Mouse (Mus musculus): ENCODE data around the gene Lyl1.
A peak's percentile ranks its signal among the peaks of the same experiment; 100 is the strongest.

Lyl1 gene

DNA sequence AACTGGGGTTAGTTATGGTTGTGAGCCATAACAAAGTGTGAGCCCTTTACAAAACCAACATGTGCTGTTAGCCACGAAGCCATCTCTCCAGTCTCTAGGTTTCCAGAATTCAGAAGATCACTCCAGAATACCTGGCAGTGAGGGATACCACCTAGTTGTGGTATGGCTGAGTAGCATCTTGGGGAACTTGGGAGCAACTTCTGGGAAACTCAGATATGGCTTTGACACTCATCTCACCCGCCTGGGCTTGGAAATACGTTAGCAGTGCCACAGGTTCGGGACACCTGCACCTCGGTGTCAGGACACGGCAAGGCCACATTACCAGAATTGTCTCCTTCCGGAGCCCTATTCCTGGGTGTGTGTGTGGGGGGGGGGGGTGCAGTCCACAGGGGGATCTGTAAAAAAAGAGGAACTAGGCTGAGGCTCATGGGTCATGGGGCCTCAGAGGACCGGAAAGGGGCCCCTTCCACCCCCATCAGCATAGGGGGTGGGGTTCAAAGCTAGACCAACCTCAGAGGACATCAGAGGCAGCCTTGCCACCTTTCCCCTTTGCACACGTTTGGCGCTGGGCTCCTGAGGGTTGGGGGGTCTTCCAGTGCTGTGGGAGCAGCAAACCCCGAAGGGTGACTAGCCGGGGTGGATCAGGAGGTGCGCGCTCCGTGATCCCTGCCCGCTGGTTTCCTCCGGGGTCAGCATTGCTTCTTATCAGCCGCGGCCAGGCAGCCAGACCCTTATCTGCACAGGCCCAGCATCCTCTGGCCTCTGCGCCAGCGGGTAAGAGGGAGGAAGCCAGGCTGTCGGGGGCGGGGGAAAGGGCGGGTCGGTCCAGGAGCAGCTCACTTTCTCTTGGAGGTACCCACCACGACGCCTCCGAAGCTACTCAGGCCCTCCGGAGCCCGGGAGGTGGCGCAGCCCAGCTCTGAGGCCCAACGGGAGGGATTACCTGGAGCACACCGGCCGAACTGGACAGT is at the start of gene Lyl1:
Lyl1 (plus strand) TSS at position 517 of the 971 bp plus-strand sequence.
- peak in 1 of 2 experiments; percentile 65 for DNase-seq (ENCODE audit: low read depth in 1 of 2, low spot score in 2 of 2)

DNA sequence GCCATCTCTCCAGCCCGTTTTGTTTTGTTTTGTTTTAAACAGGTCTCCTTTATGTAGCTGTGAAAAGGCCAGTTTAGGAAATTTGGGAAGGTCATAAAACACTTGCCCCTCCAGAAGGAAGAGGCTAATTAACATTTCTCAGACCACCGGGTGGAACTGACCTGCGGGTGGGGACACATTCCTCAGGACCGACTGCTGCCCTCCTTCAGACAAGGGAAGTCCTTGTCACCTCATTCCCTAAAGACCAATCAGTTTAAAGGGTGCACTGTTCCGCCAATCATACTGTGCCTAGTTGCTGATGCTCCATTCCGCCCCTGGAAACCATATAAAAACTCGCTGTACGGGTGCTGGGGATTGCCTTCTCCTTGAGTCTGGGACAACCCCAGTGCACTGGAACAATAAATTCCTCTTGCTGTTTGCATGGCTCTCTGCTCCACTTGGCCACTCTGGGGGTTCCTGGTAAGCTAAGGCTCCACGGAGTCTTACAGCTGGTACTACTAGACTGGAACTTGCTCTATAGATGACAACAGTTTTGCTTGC is 48.1 kb upstream of the Lyl1 start:
- DNase-seq (ENCODE audit: low read depth in 1 of 2, low spot score in 2 of 2): no peak

DNA sequence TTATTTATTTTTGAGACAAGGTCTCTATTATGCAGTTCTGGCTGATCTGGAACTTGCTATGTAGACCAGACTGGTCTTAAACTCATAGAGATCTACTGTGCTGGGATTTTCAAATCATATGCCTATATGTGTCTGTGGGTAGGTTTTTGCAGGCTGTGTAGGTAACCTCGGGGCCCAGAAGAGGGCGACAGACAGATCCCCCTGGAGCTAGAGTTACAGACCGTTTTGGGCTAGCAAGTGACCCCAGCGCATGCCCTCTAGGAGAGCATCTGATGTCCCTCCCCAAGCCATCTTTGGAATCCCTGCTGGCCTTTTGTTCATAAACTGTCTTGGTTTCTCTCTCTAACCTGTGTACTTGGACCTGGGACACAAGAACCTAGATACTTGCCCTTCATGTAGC is 46.7 kb upstream of the Lyl1 start:
- DNase-seq (ENCODE audit: low read depth in 1 of 2, low spot score in 2 of 2): no peak

DNA sequence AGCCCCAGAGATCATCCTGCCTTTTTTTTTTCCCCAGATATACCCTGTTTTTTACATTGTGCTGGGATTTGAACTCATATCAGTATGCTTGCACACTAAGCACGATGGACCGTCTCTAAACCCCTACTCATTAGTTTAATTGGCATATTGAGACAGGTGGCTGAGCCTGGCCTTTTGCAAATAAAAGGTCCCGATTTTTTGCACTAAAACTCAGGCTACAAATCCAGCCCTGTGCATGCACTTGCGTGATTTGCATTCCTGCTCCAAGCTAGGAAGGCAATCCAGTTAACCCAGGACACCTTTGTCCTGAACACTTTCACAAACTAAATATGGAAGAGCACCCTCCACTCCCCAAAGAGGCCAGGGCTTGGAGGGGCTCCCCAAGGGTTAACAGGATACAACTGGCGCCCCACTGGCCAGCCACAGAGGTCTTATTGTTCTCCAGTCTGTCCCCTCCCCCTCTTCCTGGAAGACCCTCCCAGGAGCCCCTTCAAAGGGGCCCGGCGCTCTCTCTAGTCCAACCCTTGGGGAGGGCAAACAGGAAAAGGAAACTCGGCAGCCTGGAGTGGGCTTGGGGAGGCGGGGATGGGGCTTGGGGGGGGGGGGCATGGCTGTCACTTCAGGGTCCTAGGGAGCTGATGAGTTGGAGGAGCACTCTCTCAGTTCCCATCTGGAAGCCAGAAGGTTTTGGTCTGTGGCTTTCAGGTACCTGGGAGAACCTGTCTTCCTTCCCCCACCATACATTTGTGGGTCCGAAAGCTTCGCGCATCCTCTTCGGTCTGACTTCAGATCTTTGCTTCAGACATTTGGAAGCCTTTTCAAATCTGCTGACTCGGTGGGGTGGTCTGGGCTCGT is 45.7 kb upstream of the Lyl1 start:
- DNase-seq (ENCODE audit: low read depth in 1 of 2, low spot score in 2 of 2): no peak

DNA sequence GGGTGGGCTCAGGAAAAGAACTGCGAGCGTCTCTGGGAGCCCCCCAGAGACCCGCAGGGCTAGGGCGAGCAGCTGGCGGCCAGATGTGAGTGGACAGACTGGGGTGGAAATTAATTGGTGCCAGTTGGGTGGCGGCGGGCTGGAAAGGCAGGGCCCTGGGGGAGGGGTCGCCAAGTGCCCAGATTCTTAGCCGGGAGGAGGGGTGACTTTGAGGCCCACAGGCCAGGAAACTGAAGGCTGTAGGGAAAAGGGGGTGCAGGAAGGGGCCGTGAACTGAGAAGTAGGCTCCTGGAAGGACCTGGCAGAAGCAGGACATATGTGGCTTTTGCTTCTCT is 45.1 kb upstream of the Lyl1 start:
- no peak for DNase-seq (ENCODE audit: low read depth in 1 of 2, low spot score in 2 of 2)

DNA sequence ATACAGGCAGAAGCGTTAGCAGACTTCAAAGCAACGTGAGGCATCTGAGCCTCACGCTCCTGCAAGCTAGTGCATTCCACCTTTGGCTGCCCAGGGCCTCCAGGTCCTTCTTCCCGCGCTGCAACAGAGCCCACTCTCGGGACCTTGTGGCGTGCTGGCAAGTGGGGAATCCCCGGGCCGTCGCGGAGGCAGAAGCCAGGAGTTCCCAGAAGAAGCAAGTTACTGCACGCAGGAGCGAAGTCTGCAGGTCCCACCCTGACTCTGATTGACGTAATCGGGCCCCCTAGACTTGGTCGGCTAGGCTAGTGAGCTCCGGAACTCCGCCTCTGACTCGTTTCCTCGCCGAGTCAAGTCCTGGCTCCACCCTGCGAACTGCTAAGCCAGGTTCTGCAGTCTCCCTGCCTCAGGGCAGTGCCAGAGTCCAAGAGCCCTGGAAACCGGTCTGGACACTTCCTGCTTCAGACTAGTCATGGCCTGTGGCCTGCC is 44.6 kb upstream of the Lyl1 start:
- DNase-seq (ENCODE audit: low read depth in 1 of 2, low spot score in 2 of 2): peak; percentile 38 to 51

DNA sequence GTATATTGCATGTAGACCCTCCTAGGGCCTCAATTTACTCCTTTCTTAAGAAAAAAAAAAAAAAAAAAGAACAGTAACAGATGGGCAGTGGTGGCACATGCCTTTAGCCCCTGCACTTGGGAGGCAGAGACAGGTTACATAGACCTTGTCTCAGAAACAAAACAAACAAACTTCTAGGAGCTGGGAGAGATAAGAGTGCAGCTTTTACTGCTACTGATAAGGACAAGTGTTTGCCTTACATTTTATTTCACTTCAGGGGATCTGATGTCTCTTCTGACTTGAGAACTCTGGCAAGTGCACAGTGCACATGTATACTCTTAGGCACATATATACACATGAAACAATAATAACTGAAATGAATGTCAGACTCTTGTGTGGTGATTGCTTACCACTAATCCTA is 44.1 kb upstream of the Lyl1 start:
- no peak for DNase-seq (ENCODE audit: low read depth in 1 of 2, low spot score in 2 of 2)

DNA sequence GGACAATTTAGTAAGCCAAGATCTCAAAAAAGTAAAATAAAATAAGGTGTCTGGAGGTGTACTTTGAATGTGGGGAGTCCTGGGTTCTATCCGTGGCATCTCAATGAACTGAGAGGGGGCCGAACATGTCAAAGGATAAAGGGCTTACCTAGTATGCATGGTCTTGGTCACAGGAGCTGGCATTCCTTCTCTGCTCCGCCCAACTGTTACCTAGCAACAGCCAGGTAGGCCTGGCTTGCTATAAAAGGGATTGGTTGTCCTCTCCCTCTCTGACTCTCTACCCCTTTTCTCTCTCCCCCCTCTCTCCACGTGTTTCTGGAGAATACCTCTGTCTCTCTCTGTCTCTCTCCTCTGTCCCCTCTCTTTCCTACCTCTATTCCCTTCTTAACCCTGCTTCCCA is 43.6 kb upstream of the Lyl1 start:
- no peak for DNase-seq (ENCODE audit: low read depth in 1 of 2, low spot score in 2 of 2)

DNA sequence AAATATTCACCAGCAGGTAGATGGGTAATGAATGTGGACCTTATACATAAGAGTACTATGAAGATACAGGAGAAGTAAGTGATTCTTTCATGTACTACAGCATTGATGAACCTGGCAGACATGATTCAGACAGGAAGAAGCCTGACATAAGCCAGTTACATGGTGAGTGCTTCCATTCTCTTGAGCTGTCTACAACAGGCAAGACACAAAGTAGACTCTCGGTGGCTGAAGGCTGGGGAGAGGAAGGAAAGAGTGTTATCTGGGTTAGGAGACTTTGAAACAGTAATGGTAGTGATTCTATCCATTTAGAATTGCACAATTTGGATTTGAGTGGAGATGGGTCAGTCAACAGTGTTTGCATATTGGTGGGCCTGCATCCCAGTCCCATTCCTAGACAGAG is 42.3 kb upstream of the Lyl1 start:
- no peak for DNase-seq (ENCODE audit: low read depth in 1 of 2, low spot score in 2 of 2)

DNA sequence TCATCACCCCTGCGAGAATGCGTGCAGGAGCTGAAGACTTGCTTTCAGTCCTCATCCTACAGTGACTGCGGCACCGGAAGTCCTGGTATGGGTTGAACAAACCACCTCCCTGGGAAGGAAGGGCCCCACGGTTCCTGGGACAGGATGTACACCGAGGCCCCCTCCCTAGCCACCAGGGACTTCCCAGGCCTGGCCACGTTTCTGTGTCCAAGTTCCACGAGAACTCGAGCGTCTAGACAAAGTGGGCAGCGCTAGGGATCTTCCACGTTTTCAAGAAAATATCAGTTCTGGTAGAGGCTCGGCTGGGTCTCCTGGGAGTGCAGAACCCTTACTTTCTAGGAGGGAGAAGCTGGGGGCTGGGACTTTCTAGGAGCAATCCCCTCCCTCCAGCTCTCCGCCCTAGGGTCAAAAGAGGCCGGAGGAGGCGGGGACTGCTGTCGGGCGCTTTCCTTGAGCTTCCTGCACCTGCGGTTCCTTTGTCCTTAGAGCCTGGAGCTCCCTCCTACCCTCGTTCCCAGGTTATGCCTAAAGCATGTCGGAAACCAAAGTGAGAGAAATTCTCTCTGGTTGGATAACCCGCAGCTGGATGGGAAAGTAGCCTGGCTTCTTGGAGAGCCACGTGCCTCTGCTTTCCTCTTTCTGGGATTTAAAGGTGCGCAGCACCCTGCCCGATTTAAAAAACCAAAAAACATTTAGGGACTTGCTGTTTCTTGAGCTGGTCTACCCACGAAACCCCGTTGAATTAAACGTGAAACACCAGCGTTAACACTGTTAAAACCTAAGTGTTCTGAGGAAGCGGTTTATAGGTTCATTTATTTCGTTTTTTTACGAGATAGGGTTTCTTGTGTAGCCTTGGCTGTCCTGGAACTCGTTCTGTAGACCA is 41.1 kb upstream of the Lyl1 start:
- peak; percentile 42 to 73 for DNase-seq (ENCODE audit: low read depth in 1 of 2, low spot score in 2 of 2)

DNA sequence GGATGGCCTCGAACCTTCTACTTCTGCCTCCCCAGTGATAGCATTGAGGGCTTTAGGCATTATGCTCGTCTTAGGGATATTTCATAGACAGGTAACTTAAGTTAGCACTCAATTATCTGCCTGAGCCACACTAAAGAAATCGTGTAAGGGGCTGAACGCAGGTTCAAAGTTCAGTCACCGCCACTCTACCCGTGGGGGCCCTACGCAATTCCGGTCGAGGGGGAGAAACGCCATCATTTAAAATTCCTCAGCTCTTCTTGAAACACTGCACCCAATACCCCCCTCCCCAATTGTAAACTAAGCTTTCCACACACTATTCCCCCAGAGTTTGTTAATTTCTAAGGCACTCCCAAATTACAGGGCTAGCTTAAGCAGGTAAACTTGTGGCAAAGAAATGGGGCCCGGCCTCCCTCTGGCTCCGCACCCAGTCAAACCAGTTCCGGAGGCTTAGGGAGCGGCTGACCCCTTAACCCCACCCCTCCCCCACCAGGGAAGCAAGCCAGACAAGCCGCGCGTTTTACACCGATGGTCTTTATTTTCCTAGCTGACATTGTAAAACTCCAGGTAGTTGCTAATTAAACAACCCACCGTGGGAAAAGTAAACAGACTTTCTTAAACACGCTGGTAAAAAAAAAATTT is 40.3 kb upstream of the Lyl1 start:
- no peak for DNase-seq (ENCODE audit: low read depth in 1 of 2, low spot score in 2 of 2)

DNA sequence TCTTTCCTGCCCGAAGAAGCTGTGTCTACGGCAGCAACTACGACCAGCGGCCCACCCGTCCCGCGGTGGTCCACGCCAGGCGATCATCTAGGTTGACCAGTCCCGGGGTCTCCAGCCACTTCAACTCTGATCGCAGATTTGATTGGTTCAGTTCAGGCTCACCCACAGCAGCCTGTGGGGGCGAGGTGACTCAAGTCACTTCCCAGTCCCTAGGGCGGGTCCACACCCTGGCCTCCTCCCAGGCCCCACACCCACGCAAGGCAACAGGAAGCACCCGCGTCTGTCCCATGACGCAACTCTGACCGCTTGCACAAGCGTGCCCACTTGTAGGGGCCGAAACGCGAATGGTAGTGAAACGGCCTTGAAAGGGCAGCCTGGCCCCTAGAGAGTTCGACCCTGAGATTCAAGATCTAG is 39.8 kb upstream of the Lyl1 start:
- peak; percentile 89 to 95 for DNase-seq (ENCODE audit: low read depth in 1 of 2, low spot score in 2 of 2)

DNA sequence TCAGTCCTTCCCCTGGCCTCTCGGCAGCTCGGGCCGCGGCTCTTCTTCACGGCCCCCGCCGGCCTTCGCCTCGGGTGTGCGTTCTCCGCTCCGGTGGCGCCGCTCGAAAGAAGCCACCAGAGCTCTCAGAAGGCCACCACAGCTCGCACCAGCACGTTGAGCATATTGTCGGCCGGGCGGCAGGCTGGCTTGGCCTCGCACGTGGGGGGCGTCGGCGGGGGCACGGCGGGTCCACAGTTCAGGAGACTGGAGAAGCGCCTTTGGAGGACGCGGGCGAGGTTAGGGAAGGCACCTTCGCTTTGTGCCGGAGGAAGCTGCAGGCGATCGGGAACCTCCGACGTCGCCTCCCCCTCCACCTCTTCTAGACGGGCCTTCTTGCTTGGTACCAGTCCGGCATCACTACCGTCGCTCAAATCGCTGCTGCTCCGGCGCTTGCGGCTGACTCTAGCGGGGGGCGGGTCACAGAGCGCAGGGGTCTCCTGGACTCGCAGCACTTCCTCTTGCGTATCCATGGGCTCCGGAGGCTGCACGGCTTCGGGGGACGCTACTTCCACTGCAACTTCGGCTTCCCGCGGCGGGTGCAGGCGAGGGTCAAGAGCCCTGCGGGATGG is 39.2 kb upstream of the Lyl1 start:
- no peak for DNase-seq (ENCODE audit: low read depth in 1 of 2, low spot score in 2 of 2)

DNA sequence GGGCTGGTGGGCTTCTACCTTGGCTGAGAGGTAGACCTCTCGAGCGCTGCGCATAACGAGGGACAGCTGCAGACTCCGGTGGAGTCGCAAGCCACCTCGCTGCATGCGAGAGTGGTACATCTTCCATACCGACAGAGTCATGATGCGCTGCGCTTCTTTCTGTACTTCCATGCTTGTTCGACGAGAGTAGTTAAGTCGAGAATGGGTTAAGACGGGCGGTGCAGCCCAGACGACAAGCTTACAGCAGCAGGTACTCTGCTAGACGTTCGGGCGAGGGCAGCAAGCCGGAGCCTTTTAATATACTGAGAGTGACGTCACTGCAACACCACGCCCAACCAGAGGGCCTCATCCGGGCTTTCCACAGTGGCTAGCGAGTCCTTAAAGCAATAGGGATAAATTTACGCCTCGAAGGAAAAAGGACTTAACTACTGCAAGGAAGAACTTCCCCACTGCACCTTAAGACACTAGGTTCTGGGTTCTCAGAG is 38.6 kb upstream of the Lyl1 start, which contains the start of gene Ier2:
Ier2 (minus strand) TSS at position 272 of the 485 bp plus-strand sequence.
- DNase-seq (ENCODE audit: low read depth in 1 of 2, low spot score in 2 of 2): peak; percentile 90 to 96

DNA sequence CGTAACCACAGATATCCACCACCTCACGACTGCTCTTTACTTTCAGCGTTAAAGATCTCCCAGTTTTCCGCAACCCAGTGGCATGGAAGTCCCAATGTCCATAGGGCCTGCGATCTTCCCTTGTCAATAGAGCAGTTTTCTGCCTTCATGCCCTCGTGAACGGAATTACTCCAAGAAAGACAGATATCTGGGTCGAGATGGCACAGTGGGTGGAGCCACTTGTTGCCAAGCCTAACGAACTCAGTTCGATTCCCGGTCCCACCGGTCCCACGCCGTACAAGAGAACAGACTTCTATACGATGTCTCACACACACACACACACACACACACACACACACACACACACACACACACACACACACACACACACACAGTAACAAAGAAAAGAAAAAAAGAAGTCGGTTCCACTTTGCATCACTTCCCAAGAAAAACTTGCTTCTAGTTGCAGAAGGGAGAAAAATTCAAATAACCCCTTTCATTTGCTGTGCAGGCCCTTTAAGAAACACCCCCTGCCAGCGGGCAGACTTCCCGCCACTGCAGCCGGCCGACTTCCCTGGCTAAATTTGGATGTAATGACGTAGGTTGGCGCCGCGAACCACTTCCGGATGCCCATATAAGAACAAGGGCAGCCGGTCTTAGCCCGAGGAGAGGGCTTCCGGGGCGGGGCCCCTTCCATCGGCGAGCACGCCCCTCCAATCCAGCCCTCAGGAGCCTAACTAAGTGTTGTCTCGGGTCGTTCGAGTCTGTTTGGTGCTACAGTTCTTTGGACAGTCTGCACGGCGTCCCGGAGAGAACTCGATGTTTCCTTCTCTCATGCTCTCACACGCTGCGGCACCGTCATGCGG is 37.6 kb upstream of the Lyl1 start:
- peak; percentile 93 to 94 for DNase-seq (ENCODE audit: low read depth in 1 of 2, low spot score in 2 of 2)

DNA sequence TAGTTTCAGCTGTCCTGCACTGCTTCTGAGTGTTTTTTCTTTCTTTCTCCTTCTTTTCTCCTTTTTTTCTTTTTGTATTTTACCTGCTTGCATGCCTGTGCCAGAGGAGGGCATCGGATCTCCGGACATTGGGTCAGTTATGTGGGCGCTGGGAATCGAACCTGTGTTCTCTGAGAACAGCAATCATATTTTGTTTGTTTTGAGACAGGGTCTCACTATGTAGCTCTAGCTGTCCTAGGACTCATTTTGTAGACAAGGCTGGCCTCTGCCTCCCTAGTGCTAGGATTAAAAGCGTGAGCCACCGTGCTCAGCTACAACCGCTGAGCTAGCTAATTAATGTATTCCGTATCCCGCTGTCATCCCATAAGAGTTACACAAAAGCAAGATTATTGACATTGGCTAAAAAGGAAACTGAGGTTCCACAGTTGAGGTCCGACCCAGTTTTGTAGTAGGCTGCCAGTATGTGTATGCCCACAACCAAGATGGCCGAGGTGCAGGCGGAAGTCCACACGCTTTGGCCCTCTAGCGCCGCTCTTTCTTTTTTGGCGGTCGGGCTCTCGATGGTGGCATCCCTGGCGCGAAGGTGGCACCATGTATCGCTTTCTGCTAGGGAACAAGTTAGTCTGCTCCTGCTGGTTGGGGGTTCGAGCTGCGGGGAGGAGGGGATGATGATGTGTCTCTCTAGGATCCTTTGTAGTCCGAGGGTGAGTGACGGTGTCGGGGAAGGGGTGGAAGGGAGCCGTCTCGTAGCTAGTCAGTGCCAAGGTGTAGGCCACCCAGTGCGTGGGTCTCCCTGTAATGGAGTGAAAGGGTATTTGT is 36.5 kb upstream of the Lyl1 start:
- peak in 1 of 2 experiments; percentile 52 for DNase-seq (ENCODE audit: low read depth in 1 of 2, low spot score in 2 of 2)

DNA sequence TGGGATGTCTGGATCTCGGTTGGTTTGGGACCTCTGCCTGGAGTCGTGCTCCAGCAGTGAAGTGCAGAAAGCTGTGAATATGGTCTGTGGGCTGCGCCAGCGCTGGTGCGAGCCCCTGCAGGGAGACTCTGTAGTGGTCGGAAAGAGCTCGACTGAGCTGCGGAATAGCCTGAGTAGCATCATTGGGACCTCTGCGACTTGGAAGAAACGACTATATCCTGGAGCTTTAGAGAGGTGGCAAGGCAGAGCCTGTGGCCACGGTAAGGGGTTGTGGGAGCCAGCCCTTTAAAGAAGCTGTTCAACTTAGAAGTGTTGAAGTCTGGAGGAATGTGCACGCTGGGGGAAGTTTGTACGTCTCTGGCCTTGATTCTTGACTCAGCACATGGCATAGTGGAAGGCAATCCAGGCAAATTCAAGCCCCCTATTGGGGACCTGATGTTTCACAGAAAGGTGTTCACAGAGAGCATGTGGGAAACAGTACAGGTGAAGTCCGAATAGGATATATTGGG is 35.8 kb upstream of the Lyl1 start:
- no peak for DNase-seq (ENCODE audit: low read depth in 1 of 2, low spot score in 2 of 2)

All from monocyte, adult 2 months (primary cell).